Mouse (Mus musculus) thymus, adult 2 months (tissue): ENCODE measurements around the gene Eno1. TPM values are rescaled to one million over a fixed set of nuclear protein-coding genes. Genes with fewer than 3 reads are reported as not detected.
"Not testable (repeated sequence)": the region's sequence is repeated elsewhere in the genome, so short reads cannot be mapped to it uniquely, and the experiment has no call there.

Source experiments
- DNase-seq: peaks from one replicate; pipeline ENCODE4 v3.0.0; 2021
- H3K27ac ChIP-seq: fragments of 200-500 bp; 2 replicates; pipeline ENCODE4 v1.5.1; 2012; ENCODE audit warnings: low read length, control low read depth; ENCODE audit not compliant: control insufficient read depth, insufficient read depth
- H3K27me3 ChIP-seq: fragments of 200-500 bp; 2 replicates; pipeline ENCODE4 v1.6.1; 2012; ENCODE audit warnings: mild to moderate bottlenecking, low read length, moderate library complexity, mixed read lengths; ENCODE audit not compliant: control insufficient read depth, insufficient read depth
- H3K36me3 ChIP-seq: fragments of 200-500 bp; 2 replicates; pipeline ENCODE4 v1.6.1; 2012; ENCODE audit warnings: mild to moderate bottlenecking, low read length, moderate library complexity; ENCODE audit not compliant: control insufficient read depth, insufficient read depth
- H3K4me1 ChIP-seq: fragments of 200-500 bp; replicated peaks from 2 replicates; pipeline ENCODE4 v1.6.1; 2012; ENCODE audit warnings: low read length; ENCODE audit not compliant: control insufficient read depth, insufficient read depth
- H3K4me3 ChIP-seq: fragments of 200-500 bp; 2 replicates; pipeline ENCODE4 v1.5.1; 2012; ENCODE audit warnings: mild to moderate bottlenecking, low read length, control low read depth, moderate library complexity; ENCODE audit not compliant: control insufficient read depth, insufficient read depth
- CTCF ChIP-seq: fragments of 200-500 bp; IDR thresholded peaks from 2 replicates; pipeline ENCODE4 v1.5.1; 2012; ENCODE audit warnings: mild to moderate bottlenecking, control low read depth, low read length, moderate library complexity, borderline replicate concordance; ENCODE audit not compliant: control insufficient read depth, poor library complexity, insufficient read depth; ENCODE audit errors: extremely low read depth
- POLR2A ChIP-seq: fragments of 200-500 bp; IDR thresholded peaks from 2 replicates; pipeline ENCODE4 v1.6.1; 2012; ENCODE audit warnings: mild to moderate bottlenecking, low read length, control low read depth, moderate library complexity; ENCODE audit not compliant: control insufficient read depth, poor library complexity, insufficient read depth; ENCODE audit errors: extremely low read depth
- WGBS: fragments of 180-500 bp; shearing (Covaris S2); methylation state at CpG from one replicate; pipeline ENCODE4 v1.1.7; 2018; 5-methylcytosine and 5-hydroxymethylcytosine counted together
- polyA plus RNA-seq: library from polyadenylated mRNA; depleted of rRNA; stranded (reverse); fragments of >200 nt; gene quantifications from 2 replicates; pipeline ENCODE4 v1.2.3, GENCODE M21; 2012

Gene Eno1
- polyA plus RNA-seq, 1 experiment: 296 TPM

DNA sequence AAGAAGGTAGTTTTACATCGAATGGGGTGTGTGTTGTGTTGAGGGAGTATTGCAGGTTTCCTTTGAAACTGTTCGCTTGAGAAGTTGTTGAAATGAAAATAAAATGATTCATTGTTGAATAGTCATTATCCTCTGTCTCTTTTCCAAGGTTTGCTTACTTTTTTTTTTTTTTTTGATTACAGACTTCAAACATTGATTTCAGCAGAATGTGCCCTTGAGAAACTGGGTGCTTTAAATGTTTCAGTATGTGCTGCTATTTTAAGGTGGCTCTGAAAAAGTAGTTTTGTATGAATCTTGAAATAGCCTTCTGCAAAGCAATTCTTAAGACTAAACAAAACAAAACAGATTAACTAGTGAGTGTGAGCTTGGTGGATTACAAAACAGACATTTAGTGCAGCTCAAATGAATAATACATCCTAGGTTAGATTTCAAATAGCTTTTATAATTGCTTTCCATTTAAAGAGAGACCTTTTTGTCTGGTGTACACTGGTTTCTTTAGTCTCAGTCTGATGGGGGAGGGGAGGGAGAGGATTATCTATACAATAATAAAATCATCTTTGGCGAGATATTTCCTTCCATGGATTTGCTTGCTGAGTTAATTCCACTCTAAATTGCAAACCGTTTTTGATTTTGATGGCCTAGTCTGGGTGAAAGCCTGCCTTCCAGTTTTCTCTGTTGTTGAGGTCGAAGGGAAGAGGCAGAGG, 46.3 kb downstream of the Eno1 start:
- Histone ChIP-seq H3K27me3 (no peaks in the 10 kb centered on the region), H3K36me3 (no peaks in the 10 kb centered on the region), H3K4me3 (no peak overlapping the region), H3K4me1 (peaks cover 4% of the 10 kb centered on the region; the same call in 1 of the 2 replicates), H3K27ac (no peak overlapping the region)
- TF ChIP-seq POLR2A (no peak), CTCF (no peak)
- 63% methylated on average over 5 of the region's 5 CpGs for WGBS
- DNase-seq: no peak

DNA sequence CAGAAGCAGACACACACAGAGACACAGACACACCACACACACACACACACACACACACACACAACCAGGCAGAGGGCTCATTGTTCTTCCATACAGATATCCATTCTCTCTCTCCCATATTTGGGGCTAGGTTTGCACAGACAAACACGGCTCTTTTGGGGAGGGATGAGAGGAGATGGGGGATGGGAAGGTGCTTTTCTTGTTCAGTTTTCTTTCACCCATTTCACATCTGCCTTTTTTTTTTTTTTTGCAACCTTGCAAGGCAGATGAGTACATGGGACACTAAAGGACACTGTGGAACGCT, 46.8 kb downstream of the Eno1 start:
- no peak overlapping the region for H3K4me3 ChIP-seq
- no peaks in the 10 kb centered on the region for H3K27me3 ChIP-seq
- TF ChIP-seq CTCF (no peak), POLR2A (no peak)
- no peak overlapping the region for H3K27ac ChIP-seq
- H3K4me1 ChIP-seq: peaks cover 4% of the 10 kb centered on the region; the same call in 1 of the 2 replicates
- WGBS: 89% methylated on average over 2 of the region's 2 CpGs
- DNase-seq: no peak
- H3K36me3 ChIP-seq: no peaks in the 10 kb centered on the region

DNA sequence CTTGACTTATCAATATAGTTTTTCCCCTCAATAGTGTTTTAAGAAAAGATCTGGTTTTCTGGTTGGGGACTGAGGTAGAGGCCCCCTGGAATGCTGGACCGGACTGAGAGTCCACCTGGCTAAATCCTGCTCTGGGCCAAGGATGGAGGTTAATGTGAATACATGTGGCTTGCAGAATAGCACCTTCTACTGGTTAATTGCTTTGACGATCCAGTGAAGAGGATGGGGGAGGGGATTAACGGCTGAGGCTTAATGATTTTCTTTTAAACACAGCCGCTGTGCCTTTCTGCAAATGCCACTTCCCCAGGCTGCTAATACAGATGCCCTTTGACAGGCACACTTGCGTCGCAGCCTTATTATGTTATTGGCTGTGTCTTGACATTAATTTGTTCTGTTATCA, 47.5 kb downstream of the Eno1 start:
- Histone ChIP-seq H3K4me1 (peaks cover 4% of the 10 kb centered on the region; the same call in 1 of the 2 replicates), H3K4me3 (no peak overlapping the region), H3K36me3 (no peaks in the 10 kb centered on the region), H3K27ac (no peak overlapping the region), H3K27me3 (no peaks in the 10 kb centered on the region)
- DNase-seq: no peak
- WGBS: 38% methylated on average over 6 of the region's 6 CpGs
- TF ChIP-seq POLR2A (no peak), CTCF (no peak)

- H3K4me1 ChIP-seq: peaks cover 3% of the 10 kb centered on the region; the same call in 1 of the 2 replicates
- no peak for DNase-seq
- no peak for TF ChIP-seq CTCF
- TF ChIP-seq POLR2A: no peak
- H3K27ac ChIP-seq: no peak overlapping the region
- H3K4me3 ChIP-seq: no peak overlapping the region
- H3K36me3 ChIP-seq: no peaks in the 10 kb centered on the region
- H3K27me3 ChIP-seq: no peaks in the 10 kb centered on the region
- 94% methylated on average over 8 of the region's 8 CpGs for WGBS
Observed at GRCm38 (mm10) chr4:150286980-150287379, 50.5 kb downstream of the Eno1 start.

GRCm38 (mm10) chr4:150287463-150287862, 50.9 kb downstream of the Eno1 start:
- H3K4me1 ChIP-seq, H3K27me3 ChIP-seq, H3K27ac ChIP-seq, H3K36me3 ChIP-seq, DNase-seq, H3K4me3 ChIP-seq: not testable (repeated sequence)
- WGBS: 80% methylated on average over 1 of the region's 1 CpGs

DNA sequence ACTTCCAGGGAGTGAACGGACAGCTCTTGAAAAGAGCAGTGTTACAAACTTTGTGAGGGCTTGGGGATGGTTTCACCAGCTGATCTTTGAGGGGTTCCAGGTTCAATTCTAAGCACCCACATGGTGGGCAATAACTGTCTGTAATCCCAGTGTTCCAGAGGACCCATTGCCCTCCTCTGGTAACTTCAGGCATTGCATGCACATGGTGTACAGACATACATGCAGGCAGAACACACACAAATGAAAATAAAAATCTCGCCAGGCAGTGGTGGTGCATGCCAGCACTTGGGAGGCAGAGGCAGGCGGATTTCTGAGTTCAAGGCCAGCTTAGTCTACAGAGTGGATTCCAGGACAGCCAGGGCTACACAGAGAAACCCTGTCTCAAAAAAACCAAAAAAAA, 55.4 kb downstream of the Eno1 start:
- DNase-seq: no peak
- TF ChIP-seq POLR2A: no peak
- TF ChIP-seq CTCF: no peak
- Histone ChIP-seq H3K27ac (no peak overlapping the region), H3K36me3 (no peaks in the 10 kb centered on the region), H3K27me3 (no peaks in the 10 kb centered on the region), H3K4me3 (no peak overlapping the region), H3K4me1 (no peaks in the 10 kb centered on the region)
- 99% methylated on average over 3 of the region's 3 CpGs for WGBS

- no peaks in the 10 kb centered on the region for H3K4me1 ChIP-seq
- TF ChIP-seq POLR2A (no peak), CTCF (no peak)
- 95% methylated on average over 7 of the region's 7 CpGs for WGBS
Observed at GRCm38 (mm10) chr4:150294870-150295269, 58.3 kb downstream of the Eno1 start.

More at GRCm38 (mm10) chr4:150294870-150295269, 58.3 kb downstream of the Eno1 start:
- H3K27ac ChIP-seq: no peak overlapping the region
- H3K4me3 ChIP-seq: no peak overlapping the region
- no peaks in the 10 kb centered on the region for H3K27me3 ChIP-seq
- no peaks in the 10 kb centered on the region for H3K36me3 ChIP-seq
- DNase-seq: no peak
